Mouse (Mus musculus) thymus, postnatal 14 days (tissue): ENCODE results near the gene Tcp11.
A peak's percentile ranks its signal among the peaks of the same experiment; 100 is the strongest.

ENCODE experiments used
- DNase-seq: peaks from one replicate; pipeline ENCODE4 v3.0.0; 2021

Gene Tcp11

DNA sequence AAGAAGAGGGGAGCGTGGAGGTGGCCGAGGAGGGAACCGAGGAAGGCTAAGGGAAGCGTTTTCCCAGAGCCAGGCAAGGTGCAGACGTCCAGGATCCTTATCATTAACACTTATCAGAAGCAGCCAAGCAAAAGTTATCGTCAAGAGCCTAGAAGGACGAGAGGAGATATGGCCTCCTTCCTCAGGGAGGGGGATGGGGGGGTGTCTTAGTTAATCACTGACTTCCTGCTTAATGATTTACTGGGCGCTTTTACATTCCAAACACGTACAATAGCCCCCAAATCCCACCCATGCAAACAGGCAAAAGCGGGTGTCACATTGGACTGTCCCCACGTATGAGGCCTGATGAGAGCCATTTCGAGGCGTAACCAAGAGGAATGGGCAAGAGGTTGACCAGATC lies 2.4 kb upstream of the Tcp11 start:
- DNase-seq: no peak

- DNase-seq: no peak
Observed at GRCm38 (mm10) chr17:28081856-28082255, 1.4 kb upstream of the Tcp11 start.

- DNase-seq: peak; percentile 55
Observed at GRCm38 (mm10) chr17:28081385-28081784, 946 bp upstream of the Tcp11 start.

- no peak for DNase-seq
Observed at GRCm38 (mm10) chr17:28080817-28081165, 352 bp upstream of the Tcp11 start.

- DNase-seq: peak; percentile 94
Observed at GRCm38 (mm10) chr17:28079618-28080017, 821 bp downstream of the Tcp11 start.

DNA sequence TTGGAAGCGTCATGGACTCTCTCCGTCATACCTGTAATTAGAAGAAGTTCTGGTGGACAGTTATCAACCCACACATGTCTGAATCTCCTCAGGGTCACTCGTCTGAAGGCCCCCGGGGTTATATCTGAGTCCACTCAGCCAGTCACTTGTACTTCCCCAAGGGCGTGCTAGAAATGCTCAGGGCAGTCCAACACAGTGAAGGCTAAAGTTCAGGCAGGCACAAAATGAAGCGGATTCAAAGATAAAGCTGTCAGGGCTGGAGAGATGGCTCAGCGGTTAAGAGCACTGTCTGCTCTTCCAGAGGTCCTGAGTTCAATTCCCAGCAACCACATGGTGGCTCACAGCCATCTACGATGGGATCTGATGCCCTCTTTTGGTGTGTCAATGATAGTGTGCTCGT lies 2.4 kb downstream of the Tcp11 start:
- DNase-seq: no peak

GRCm38 (mm10) chr17:28074486-28074885 lies 6.0 kb downstream of the Tcp11 start:
- peak; percentile 68 for DNase-seq

DNA sequence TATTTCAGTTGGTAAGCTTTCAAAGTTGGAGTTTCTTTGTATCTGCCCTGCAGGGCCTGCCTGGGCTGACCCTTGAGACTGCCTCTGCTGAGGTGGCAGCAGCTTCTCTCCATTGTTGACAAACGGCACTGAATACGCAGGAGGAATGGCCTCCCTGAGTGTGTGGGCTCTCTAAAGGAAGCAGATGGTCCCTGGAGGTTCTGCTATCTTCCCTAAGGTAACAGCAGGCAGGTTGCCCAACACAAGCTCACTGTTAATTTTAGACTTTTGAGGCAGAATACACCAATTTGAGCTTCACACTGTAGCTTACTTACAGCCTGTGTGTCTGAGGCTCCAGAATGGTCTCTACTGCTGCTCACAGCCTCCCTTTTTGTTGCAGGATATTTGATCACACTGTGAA lies 7.7 kb downstream of the Tcp11 start:
- no peak for DNase-seq

GRCm38 (mm10) chr17:28070256-28070655 lies 10.2 kb downstream of the Tcp11 start:
- no peak for DNase-seq

DNA sequence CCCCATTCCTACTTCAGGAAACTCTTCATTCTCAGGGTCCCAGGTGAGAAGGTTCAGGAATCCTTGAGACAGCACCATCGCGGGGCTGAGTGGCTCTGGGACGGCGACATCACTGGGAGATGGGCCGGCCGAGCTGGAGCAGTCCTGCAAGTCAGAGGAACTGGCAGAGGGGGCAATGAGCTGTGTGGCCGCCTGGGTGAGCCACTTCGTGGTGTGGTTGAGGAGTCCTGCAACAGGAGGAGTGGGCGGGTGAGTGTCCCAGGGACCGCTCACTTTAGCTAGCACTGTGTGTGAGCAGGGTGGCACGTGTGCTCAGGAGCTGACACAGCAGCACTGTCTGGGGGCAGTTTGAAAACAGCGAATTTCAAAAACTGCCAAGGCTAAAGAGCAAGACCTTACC lies 11.0 kb downstream of the Tcp11 start:
- no peak for DNase-seq

GRCm38 (mm10) chr17:28067303-28067702 lies 13.1 kb downstream of the Tcp11 start:
- DNase-seq: no peak

DNA sequence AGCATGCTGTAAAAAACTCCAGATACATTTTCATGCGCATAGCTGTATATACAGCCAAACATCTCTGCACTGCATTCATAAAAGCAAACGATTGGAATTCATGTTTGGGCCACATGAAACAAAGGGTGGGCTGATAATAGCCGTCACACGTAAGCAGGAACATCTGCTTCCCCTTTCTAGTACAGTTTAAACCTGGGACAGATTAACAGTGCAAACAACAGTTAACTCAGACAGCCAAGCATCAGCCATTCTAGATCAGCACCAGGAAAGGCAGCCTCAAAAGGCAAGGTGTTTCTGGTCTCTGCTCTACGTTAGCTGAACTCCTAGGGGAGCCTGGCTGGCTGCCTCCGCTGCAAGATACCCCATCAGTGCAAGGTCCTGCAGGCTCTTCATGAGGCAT lies 17.3 kb downstream of the Tcp11 start:
- no peak for DNase-seq

GRCm38 (mm10) chr17:28062710-28063109 lies 17.7 kb downstream of the Tcp11 start:
- no peak for DNase-seq

DNA sequence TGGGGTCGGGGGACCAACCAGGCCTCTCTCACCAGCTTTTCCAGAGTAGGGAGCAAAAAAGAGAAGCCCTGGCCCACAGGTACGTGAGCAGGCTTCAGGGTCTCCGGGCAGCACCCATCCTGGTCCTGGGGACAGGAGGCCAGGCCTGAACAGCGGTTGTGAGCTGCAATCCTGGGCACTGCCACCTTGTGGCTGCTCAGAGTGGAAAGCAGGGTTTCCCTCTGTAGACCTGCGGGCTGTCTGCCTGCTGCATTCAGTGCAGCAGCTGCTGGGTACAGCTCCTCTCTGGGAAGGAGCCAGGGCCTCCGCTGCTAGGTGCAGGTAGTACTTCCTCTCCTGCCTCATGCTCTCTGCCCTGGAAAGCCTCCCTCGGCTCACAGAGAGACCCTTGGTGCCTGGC lies 19.0 kb downstream of the Tcp11 start:
- peak; percentile 30 for DNase-seq

DNA sequence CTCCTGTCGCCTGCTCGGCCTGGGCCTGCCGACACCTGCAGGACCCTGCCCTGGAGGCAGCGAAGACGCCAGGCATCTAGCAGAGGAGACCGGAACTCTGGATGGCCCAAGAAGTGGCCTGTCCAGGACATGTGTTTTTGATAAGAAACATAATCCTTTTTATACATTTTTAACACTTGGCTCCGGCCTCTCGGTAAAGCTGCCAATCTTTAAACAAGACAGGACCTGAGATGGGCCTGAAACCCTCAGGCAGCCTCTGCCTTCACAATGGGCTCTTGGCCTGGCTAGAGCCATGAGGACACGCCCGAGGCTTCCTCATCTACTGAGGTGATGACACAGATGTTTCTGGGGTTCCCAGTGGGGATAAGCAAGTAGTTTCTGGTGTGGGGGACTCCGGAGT lies 19.8 kb downstream of the Tcp11 start:
- no peak for DNase-seq

DNA sequence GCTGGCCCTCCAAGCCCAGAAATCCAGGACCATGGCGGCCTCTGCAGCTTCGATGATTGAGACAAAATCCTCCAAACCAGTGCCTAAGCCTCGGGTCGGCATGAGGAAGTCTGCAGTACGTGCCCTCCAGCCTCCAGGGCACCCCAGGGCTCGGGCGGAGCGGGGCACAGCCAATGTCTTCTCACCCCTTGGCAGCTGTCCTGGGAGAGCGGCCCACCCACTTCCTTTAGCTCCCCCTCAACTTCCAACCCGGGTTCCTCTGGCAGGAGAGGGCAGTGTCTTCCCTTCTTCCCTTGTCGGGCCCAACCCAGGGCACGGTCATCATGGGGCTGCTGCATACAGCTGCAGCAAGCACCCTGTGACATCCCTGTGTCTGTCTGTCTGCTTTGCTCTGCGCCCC lies 22.1 kb downstream of the Tcp11 start:
- no peak for DNase-seq

- no peak for DNase-seq
Observed at GRCm38 (mm10) chr17:28052293-28052863, 28.1 kb downstream of the Tcp11 start.

DNA sequence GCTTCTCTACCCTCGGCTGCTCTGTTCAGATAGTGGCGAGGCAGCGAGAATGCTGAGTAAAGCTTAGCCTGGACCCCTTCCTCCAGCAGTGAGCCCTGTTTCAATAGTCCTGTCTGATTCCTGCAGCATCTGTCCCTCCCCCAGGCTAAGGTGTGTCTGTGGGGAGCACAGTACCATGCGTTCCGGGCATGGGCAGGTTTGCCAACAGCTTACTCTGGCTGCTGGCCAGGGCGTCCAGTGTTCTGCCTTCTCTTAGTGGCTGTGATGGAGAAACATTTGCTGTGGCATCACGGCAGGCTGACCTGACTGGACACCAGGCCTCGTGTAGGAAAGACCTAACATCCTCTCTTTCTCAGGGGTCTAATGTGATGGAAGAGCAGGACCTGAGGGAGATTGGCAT lies 30.2 kb downstream of the Tcp11 start:
- no peak for DNase-seq

DNA sequence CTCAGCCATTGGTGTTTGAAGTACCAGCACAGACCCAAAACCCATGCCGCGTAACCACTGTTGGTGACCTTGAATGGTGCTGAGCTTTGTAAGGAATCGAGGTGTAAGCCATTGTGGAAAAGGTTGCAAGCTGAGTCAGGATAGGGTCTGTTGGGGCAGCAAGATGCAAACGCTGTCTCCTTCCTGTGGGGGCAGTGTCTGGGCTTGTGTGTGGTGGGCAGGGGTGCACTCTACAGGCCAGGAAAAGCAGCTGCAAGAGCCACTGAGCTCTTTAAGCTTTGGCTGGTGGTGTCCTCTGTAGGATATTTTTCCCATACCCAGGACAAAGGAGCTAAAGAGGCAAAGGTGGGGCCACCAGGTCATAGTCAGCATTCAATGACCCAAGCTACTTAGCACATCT lies 32.0 kb downstream of the Tcp11 start:
- peak; percentile 67 for DNase-seq

DNA sequence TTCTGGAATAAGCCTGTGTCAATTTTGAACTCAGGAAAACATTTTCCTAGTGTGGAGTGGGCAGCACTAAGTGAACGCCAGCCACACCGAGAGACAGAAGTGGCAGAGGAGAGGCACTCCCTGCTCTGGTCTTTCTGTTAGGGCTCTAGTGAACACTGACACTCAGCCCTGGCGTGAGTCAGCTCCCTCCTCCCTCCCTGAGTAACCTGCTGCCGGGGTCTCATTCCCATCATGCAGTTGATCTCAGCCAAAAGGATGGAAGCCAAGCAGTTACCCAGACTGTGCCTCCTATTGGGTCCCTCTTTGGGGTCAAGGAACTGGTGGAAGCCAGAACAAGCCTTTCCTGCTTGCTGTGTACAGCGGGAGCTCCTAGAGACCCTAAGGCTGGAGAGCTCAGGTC lies 32.9 kb downstream of the Tcp11 start:
- no peak for DNase-seq

DNA sequence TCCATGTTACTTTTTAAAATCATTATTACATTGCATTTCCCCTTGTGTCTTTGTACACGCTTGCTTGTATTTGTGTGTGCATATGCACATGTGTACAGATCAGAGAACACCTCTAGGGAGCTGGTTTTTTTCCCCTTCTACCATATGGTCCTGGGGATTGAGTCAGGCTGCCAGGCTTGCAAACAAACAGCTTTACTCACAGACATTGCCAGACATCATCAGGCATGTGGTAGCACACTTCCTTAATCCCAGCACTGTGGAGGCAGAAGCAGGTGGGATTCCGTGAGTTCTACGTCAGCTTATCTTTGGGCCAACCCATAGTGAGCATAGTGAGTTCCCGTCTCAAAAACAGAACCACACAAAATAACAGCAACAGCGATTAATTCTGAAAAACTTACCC lies 33.4 kb downstream of the Tcp11 start:
- DNase-seq: no peak

- no peak for DNase-seq
Observed at GRCm38 (mm10) chr17:28042299-28042771, 38.1 kb downstream of the Tcp11 start.

GRCm38 (mm10) chr17:28041298-28041697 lies 39.1 kb downstream of the Tcp11 start:
- DNase-seq: no peak

GRCm38 (mm10) chr17:28040620-28041019 lies 39.8 kb downstream of the Tcp11 start:
- no peak for DNase-seq
